Mouse (Mus musculus): ENCODE data around the gene Krtap13-1.

DNA sequence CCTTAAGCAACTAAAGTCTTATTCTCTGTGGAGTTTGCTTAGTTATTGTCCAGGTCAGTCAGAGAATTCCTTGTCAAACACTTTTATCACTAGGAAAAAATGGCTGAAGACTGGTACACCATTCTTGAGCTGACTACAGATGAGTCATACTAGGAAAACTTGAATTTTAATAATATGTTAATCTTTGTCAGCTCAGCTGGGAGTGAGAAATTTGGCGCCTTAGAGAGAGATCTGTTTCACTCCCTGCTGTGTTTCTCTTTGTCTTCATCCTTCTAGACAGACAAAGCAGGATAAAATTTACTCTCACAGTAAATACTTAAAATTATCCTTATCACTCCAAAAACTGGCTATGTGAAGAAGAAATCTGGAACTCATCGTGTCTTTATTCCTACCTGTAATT lies 47.4 kb upstream of the Krtap13-1 start:
- no peak for TF ChIP-seq GATA1 (IDR thresholded peaks at IDR 0.05; ENCODE audit: low read length)
- no peak for TF ChIP-seq TAL1 (IDR thresholded peaks at IDR 0.05; ENCODE audit: low read length)

Data from erythroblast, embryonic 14.5 days (primary cell).